Mouse (Mus musculus) hindbrain, embryonic 16.5 days (tissue): Measurements from ENCODE around the gene C1qtnf9. TPM values are rescaled to one million over a fixed set of nuclear protein-coding genes. Genes with fewer than 3 reads are reported as not detected.

Experiments
- ATAC-seq: fragments of 200-750 bp; cut with Nextera tagmentation; 2 replicates; pipeline ENCODE4 v1.8.0; 2017; ENCODE audit warnings: moderate TSS enrichment, moderate library complexity
- H3K27ac ChIP-seq: fragments of 300-500 bp; sonication (generic); 2 replicates; pipeline ENCODE4 v1.5.1; 2014; ENCODE audit warnings: low read depth, mild to moderate bottlenecking, control low read depth, low read length, moderate library complexity
- H3K27me3 ChIP-seq: fragments of 300-500 bp; sonication (generic); replicated peaks from 2 replicates; pipeline ENCODE4 v1.6.1; 2014; ENCODE audit warnings: low read length; ENCODE audit not compliant: control insufficient read depth, insufficient read depth
- H3K36me3 ChIP-seq: fragments of 300-500 bp; sonication (generic); 2 replicates; pipeline ENCODE4 v1.6.1; 2014; ENCODE audit warnings: mild to moderate bottlenecking, low read length, moderate library complexity, mixed read lengths; ENCODE audit not compliant: control insufficient read depth, insufficient read depth
- H3K4me1 ChIP-seq: fragments of 300-500 bp; sonication (generic); 2 replicates; pipeline ENCODE4 v1.6.1; 2014; ENCODE audit warnings: low read depth, low read length; ENCODE audit not compliant: control insufficient read depth, insufficient read depth
- H3K4me2 ChIP-seq: fragments of 300-500 bp; sonication (generic); 2 replicates; pipeline ENCODE4 v1.6.1; 2014; ENCODE audit warnings: mild to moderate bottlenecking, low read length, control low read depth, moderate library complexity
- H3K4me3 ChIP-seq: fragments of 300-500 bp; sonication (generic); 2 replicates; pipeline ENCODE4 v1.5.1; 2014; ENCODE audit warnings: mild to moderate bottlenecking, low read length, control low read depth, moderate library complexity
- H3K9ac ChIP-seq: fragments of 300-500 bp; sonication (generic); 2 replicates; pipeline ENCODE4 v1.6.1; 2014; ENCODE audit warnings: low read depth, mild to moderate bottlenecking, control low read depth, low read length, moderate library complexity
- H3K9me3 ChIP-seq: fragments of 300-500 bp; sonication (generic); 2 replicates; pipeline ENCODE4 v1.6.1; 2014; ENCODE audit warnings: mild to moderate bottlenecking, low read length, moderate library complexity; ENCODE audit not compliant: control insufficient read depth
- WGBS: fragments of 180-500 bp; shearing (Covaris S2); extraction: QIAGEN DNeasy Blood & Tissue Kit; methylation state at CpG from one replicate; pipeline ENCODE4 v1.1.7; 2014; 5-methylcytosine and 5-hydroxymethylcytosine counted together
- polyA plus RNA-seq: library from polyadenylated mRNA; unstranded; fragments of >200 nt; fragmentation: Nextera tagmentation; extraction: Ambion mirVana; gene quantifications from 2 replicates; pipeline ENCODE4 v1.2.1, GENCODE M21; 2015

C1qtnf9 gene
- polyA plus RNA-seq, 1 experiment from 2014 or later: 0.13 TPM

DNA sequence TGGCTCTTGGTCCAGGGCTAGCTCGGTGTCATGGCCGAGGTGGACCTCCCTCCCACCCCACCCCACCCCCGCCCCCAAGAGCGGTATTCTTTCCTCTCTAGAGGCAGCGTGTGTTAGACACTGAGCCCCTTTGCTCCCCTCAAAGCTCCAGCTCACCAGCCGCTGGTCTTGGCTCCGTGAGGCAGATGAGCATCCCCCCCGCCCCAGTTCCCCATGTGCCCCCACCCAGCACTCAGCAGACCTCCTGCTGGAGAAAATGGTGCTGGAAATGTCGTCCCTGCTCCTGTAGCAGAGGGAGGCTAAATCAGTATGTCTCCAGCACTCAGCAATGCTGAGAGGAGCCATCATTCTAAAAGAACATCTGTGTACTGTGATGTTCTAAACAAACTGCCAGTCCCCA is 24.3 kb upstream of the C1qtnf9 start:
- Histone ChIP-seq H3K4me3 (no peak overlapping the region), H3K9me3 (no peaks in the 10 kb centered on the region), H3K27me3 (no peaks in the 10 kb centered on the region), H3K4me1 (peaks cover 8% of the 10 kb centered on the region; the same call in 1 of the 2 replicates), H3K27ac (no peak overlapping the region), H3K36me3 (no peaks in the 10 kb centered on the region), H3K9ac (no peak overlapping the region), H3K4me2 (no peak overlapping the region)
- WGBS: 68% methylated on average over 8 of the region's 9 CpGs
- no peak for ATAC-seq

DNA sequence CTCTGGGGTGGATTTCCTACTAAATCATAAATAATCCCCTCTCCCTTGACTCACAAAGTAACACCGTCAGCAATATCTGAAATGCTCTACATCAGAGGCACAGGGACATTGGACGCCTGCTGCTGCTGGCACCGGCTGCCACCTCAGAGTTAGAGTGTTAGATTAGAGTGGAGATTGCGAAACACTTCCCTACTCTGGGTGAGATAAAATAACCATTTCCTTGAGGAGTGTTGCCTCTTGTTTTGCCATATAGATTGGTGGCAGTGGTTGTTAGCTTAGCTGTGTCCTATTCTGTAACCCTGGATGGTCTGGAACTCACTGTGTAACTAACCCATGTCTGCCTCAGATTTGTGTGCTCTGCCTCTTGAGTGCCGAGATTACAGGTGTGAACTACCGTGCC is 22.7 kb upstream of the C1qtnf9 start:
- Histone ChIP-seq H3K36me3 (no peaks in the 10 kb centered on the region), H3K27ac (no peak overlapping the region), H3K9me3 (no peaks in the 10 kb centered on the region), H3K9ac (no peak overlapping the region), H3K4me3 (no peak overlapping the region), H3K4me1 (peaks cover 8% of the 10 kb centered on the region; the same call in 1 of the 2 replicates), H3K4me2 (no peak overlapping the region), H3K27me3 (no peaks in the 10 kb centered on the region)
- 83% methylated on average over 6 of the region's 6 CpGs for WGBS
- no peak for ATAC-seq

DNA sequence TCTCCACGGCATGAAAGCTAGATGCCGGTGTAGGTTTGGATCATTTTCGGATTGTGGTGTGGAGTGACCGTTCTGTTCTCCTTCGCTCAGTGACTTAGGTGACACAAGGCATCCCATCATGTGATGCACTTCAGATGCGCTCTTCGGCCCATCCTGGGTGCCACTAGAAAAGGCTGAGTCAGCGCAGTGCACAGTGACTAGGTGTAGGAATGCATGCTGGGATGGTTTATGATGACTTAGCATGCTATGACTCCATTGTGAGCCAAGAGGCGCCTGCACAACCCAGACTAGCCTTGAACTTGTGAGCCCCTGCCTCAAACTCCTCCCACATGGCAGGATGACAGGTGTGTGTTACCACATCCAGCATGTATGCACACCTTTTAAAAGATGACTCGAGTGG is 21.8 kb upstream of the C1qtnf9 start:
- no peak overlapping the region for H3K4me3 ChIP-seq

DNA sequence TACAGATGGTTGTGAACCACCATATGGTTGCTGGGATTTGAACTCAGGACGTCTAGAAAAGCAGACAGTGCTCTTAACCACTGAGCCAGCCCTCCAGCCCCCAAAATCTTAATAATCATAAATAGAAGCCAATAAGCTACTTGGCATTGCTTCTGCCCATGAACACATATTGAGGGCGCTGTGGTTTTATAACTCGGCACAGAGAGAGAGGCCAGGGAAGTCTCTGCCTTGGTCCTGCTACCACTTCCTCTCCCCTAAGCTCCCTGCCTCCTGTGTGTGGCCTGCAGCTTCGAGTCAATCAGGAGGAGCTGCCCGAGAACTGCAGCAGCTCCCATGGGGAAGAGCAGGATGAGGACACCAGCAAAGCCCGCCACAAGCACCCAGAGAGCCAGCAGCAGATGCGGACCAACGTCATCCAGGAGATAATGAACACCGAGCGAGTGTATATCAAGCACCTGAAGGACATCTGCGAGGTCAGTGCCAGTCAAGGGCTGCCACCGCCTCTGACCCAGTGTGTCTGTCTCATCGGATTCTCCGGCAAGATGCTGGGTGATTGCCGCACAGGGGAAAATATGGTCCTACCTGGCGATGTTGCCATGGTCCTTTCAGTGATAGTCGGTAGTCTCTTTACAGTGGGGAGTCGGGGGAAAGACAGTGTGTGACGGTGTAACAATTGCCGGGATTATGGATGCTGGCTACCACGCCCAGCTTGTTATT is 20.6 kb upstream of the C1qtnf9 start:
- ATAC-seq: no peak
- Histone ChIP-seq H3K27ac (no peak overlapping the region), H3K9ac (no peak overlapping the region), H3K36me3 (no peaks in the 10 kb centered on the region), H3K27me3 (no peaks in the 10 kb centered on the region), H3K4me2 (no peak overlapping the region), H3K4me3 (no peak overlapping the region), H3K4me1 (no peaks in the 10 kb centered on the region), H3K9me3 (no peaks in the 10 kb centered on the region)
- WGBS: 93% methylated on average over 21 of the region's 21 CpGs

More for the DNA sequence above, 21.8 kb upstream of the C1qtnf9 start:
- 96% methylated on average over 10 of the region's 10 CpGs for WGBS
- H3K27me3 ChIP-seq: no peaks in the 10 kb centered on the region
- H3K27ac ChIP-seq: no peak overlapping the region
- no peak for ATAC-seq
- H3K4me2 ChIP-seq: no peak overlapping the region
- H3K4me1 ChIP-seq: peaks cover 8% of the 10 kb centered on the region; the same call in 1 of the 2 replicates
- H3K9me3 ChIP-seq: no peaks in the 10 kb centered on the region
- H3K36me3 ChIP-seq: no peaks in the 10 kb centered on the region
- no peak overlapping the region for H3K9ac ChIP-seq

DNA sequence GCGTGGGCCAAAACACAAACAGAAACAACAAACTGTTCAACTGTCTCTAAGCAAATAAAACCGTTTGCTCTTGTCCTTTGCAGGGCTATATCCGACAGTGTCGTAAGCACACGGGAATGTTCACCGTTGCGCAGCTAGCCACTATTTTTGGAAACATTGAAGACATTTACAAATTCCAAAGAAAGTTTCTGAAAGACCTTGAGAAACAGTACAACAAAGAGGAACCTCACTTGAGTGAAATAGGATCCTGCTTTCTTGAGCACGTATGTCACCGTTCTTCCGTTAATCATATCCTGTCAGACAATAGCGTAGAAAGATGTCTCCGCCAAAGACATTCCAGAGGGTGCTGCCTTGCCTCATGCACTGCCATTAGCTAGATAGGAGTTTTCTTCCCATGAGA is 18.1 kb upstream of the C1qtnf9 start:
- no peaks in the 10 kb centered on the region for H3K36me3 ChIP-seq
- no peaks in the 10 kb centered on the region for H3K4me1 ChIP-seq
- H3K27me3 ChIP-seq: no peaks in the 10 kb centered on the region
- ATAC-seq: no peak
- H3K9me3 ChIP-seq: no peaks in the 10 kb centered on the region
- H3K4me2 ChIP-seq: no peak overlapping the region
- H3K9ac ChIP-seq: no peak overlapping the region
- WGBS: 86% methylated on average over 12 of the region's 12 CpGs
- H3K27ac ChIP-seq: no peak overlapping the region
- H3K4me3 ChIP-seq: no peak overlapping the region

DNA sequence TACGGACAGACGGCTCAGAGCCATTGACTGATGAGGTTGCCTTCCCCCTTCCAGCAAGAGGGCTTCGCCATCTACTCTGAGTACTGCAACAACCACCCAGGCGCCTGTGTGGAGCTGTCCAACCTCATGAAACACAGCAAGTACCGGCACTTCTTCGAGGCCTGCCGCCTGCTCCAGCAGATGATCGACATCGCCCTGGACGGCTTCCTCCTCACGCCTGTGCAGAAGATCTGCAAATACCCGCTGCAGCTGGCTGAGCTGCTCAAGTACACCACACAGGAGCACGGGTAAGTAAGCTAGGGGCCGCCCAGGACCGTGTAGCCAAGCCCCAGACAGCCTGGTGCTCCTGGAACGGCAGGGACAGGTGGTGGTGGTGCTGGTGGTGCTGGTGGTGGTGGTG is 16.4 kb upstream of the C1qtnf9 start:
- Histone ChIP-seq H3K4me2 (no peak overlapping the region), H3K27me3 (no peaks in the 10 kb centered on the region), H3K27ac (no peak overlapping the region), H3K4me3 (no peak overlapping the region), H3K4me1 (no peaks in the 10 kb centered on the region), H3K36me3 (no peaks in the 10 kb centered on the region), H3K9me3 (no peaks in the 10 kb centered on the region), H3K9ac (no peak overlapping the region)
- ATAC-seq: no peak
- WGBS: 95% methylated on average over 16 of the region's 16 CpGs

DNA sequence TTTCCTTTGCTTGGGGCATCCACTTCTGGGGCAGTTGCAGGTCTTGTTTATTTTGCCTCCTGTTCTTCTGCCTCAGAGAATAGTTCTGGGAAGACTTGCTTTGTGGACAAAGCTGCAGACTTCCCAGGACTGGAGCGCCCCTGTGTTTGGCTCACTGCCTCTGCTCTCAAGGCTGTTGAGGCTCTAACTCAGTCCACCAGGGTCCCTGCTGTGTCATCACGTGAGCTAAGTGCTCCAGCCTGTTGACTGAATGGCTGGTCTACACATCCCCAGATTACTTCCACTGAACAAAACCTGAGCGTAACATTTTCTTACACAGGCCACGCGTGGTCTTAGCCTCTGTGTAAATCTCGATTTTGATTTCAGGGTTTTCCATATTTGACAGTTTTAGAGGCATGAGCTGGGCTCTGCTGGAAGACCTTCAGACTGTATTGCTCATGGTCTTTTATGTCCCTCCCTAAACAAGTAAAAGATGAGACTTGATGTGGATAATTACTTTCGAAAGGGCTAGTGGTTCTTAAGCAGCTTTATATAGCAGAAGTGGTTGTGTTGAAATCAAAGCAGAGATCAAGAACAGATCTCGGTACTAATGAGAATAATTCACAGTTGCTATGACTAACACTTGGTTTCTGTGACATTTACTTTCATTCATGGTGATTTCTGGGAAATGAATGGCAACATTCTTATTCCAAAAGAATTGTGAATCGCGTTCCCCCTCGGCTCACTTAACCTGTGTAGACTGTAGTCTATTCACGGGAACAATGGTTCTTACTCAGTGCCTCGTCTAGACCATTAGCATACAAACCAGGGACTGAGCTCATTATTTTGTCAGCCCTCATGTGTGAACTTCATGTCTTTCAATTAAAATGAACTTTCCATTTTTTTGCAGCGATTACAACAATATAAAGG is 14.8 kb upstream of the C1qtnf9 start:
- Histone ChIP-seq H3K27me3 (no peaks in the 10 kb centered on the region), H3K36me3 (peaks cover 3% of the 10 kb centered on the region; the same call in 1 of the 2 replicates), H3K4me3 (no peak overlapping the region), H3K4me2 (no peak overlapping the region; the same call in 1 of the 2 replicates), H3K9ac (no peak overlapping the region), H3K27ac (no peak overlapping the region; the same call in 1 of the 2 replicates), H3K4me1 (no peaks in the 10 kb centered on the region), H3K9me3 (no peaks in the 10 kb centered on the region)
- peak; percentile 68 for ATAC-seq
- 52% methylated on average over 14 of the region's 14 CpGs for whole genome bisulfite sequencing

DNA sequence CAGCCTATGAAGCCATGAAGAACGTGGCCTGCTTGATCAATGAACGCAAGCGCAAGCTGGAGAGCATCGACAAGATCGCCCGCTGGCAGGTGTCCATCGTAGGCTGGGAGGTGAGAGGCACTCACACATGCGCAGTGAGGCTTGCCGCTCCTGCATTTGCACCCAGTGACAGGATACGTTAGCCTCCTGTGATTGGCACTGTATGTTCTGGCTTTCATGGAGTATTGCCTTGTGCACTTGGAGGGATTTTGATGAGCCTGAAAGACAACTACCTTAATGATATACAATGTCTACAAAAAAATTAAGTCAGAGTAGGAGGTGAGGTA is 14.2 kb upstream of the C1qtnf9 start:
- Histone ChIP-seq H3K27ac (no peak overlapping the region; the same call in 1 of the 2 replicates), H3K9ac (no peak overlapping the region), H3K36me3 (peaks cover 6% of the 10 kb centered on the region; the same call in 1 of the 2 replicates), H3K9me3 (no peaks in the 10 kb centered on the region), H3K4me2 (no peak overlapping the region; the same call in 1 of the 2 replicates), H3K27me3 (no peaks in the 10 kb centered on the region), H3K4me1 (no peaks in the 10 kb centered on the region), H3K4me3 (no peak overlapping the region)
- no peak for ATAC-seq
- 54% methylated on average over 10 of the region's 10 CpGs for WGBS

DNA sequence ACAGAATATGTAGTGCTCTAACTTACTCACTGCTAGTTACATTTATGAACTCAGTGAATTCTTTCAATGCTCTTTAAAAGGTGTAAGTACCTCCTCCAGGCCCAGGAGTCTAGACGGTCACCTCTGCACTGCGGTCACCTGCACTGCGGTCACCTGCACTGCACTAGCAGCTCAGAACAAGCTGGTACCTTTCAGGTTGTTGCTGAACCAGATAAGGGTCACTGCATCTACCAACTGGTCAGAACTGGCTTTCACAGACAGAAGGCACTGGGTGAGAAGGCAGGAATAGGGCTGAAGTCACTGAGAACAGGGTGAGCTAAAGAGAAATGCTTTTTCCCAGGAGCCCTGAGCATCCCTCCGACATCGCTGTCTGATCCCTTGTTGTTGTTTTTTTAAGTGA is 13.3 kb upstream of the C1qtnf9 start:
- Histone ChIP-seq H3K4me1 (no peaks in the 10 kb centered on the region), H3K36me3 (peaks cover 6% of the 10 kb centered on the region; the same call in 1 of the 2 replicates), H3K4me3 (no peak overlapping the region), H3K9ac (no peak overlapping the region), H3K4me2 (no peak overlapping the region), H3K27me3 (no peaks in the 10 kb centered on the region), H3K9me3 (no peaks in the 10 kb centered on the region), H3K27ac (no peak overlapping the region)
- ATAC-seq: no peak
- 95% methylated on average over 5 of the region's 5 CpGs for WGBS
